In the genomic region with DNA sequence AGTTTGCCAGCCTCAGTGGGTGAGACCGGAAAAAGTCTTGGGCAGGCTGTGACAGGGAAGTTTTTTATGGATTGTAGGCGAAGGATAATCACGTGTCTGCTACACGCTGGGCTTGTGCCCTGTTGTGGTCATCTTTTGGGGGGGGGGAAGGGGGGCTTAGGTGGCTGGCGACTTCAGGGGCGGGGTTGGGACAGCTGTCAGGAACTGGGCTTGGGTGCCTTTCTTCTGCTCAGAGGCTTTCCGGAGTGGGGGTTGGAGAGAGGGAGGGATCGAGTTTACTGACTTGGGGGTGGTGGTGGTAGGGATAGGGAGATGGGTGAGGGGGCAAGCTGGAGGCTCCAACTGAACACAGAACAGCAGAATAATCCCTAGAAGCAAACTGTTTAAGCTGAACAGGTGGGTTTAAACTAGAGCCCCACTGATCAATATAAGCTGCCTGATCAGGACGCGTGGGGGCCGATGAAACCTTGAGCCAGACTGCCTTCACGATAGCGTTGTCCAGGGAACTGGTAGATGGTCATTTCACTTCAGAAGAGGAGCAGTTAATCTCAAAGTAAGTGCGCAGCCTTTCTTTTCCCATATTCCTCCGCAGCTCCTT, we compare ENCODE assay signal across 8 mouse cellular contexts.
DNase-seq lines count a peak whose midpoint lies in the region; ATAC-seq and TF ChIP-seq lines count a peak whose summit lies in the region.

No protein-coding gene starts in this region.

- TF ChIP-seq POLR2A in testis, adult 2 months (IDR thresholded peaks at IDR 0.05; ENCODE audit: control insufficient read depth, low read depth, low read length) = no peak

- no peak for DNase-seq in testis, postnatal 10 days (ENCODE audit: low spot score)
- peak; percentile 7 for DNase-seq in heart, adult 8-10 months (ENCODE audit: low spot score)
- DNase-seq in limb, embryonic 11.5 days (ENCODE audit: low spot score) = no peak
- DNase-seq in retina, embryonic 14.5 days (ENCODE audit: low spot score) = peak; percentile 46
- DNase-seq in adipocyte (ENCODE audit: low spot score) = no peak
- no peak for DNase-seq in urinary bladder, adult 18-20 months (ENCODE audit: low spot score in 2 of 2)
- DNase-seq in right cerebral cortex, postnatal 4 days = no peak

- no peak overlapping the region for H3K9ac ChIP-seq in limb, embryonic 11.5 days (ENCODE audit: low read length)

- H3K36me3 ChIP-seq in testis, adult 2 months (ENCODE audit: control insufficient read depth, insufficient read depth, low read length) = no peaks in the 10 kb centered on the region
- H3K36me3 ChIP-seq in limb, embryonic 11.5 days (ENCODE audit: control insufficient read depth, insufficient read depth, low read length) = no peaks in the 10 kb centered on the region

- peak overlapping the region; percentile 27 for H3K4me3 ChIP-seq in testis, adult 2 months (ENCODE audit: control insufficient read depth, low read depth, low read length)
- no peak overlapping the region for H3K4me3 ChIP-seq in limb, embryonic 11.5 days (ENCODE audit: low read depth, low read length)

- peaks cover 3% of the 10 kb centered on the region; the same call in 1 of the 2 replicates for H3K4me1 ChIP-seq in testis, adult 2 months (ENCODE audit: control insufficient read depth, insufficient read depth, low read length)
- no peaks in the 10 kb centered on the region for H3K4me1 ChIP-seq in limb, embryonic 11.5 days (ENCODE audit: control insufficient read depth, insufficient read depth, low read length)

- ATAC-seq in limb, embryonic 11.5 days (ENCODE audit: insufficient number of reproducible peaks, low FRiP score, low TSS enrichment, low read depth) = 0 out of 2 replicates have a peak, but pooled peaks have one; percentile 17

- H3K9me3 ChIP-seq in limb, embryonic 11.5 days (ENCODE audit: control insufficient read depth, low read length) = no peaks in the 10 kb centered on the region

- 7% methylated on average over 15 of the region's 15 CpGs for WGBS in limb, embryonic 11.5 days

- peak overlapping the region; percentile 17; the same call in 1 of the 2 replicates for H3K27ac ChIP-seq in testis, adult 2 months (ENCODE audit: control insufficient read depth, insufficient read depth, low read depth, low read length)
- no peak overlapping the region for H3K27ac ChIP-seq in limb, embryonic 11.5 days (replicated peaks; ENCODE audit: low read depth, low read length)

- no peak for TF ChIP-seq CTCF in testis, adult 2 months (IDR thresholded peaks at IDR 0.05; ENCODE audit: control insufficient read depth, insufficient read depth, insufficient replicate concordance, low read depth, low read length)

- H3K27me3 ChIP-seq in testis, adult 2 months (ENCODE audit: control insufficient read depth, insufficient read depth, low read length) = no peaks in the 10 kb centered on the region
- H3K27me3 ChIP-seq in limb, embryonic 11.5 days (ENCODE audit: control insufficient read depth, insufficient read depth, low read length) = no peaks in the 10 kb centered on the region

- peak overlapping the region; percentile 39 for H3K4me2 ChIP-seq in limb, embryonic 11.5 days (ENCODE audit: low read depth, severe bottlenecking)

Comparison
In these comparisons a context has a peak if more than half of its experiments do, and no peak if none do; other contexts are left out.
1. DNase-seq: peak in heart, adult 8-10 months (single experiment) and retina, embryonic 14.5 days (single experiment); none in testis, postnatal 10 days (single experiment), limb, embryonic 11.5 days (single experiment), adipocyte (single experiment), urinary bladder, adult 18-20 months (0 of 2) and right cerebral cortex, postnatal 4 days (single experiment).